Mouse (Mus musculus): ENCODE results near the gene Ahcyl1. TPM values are rescaled to one million over a fixed set of nuclear protein-coding genes. Genes with fewer than 3 reads are reported as not detected.

Ahcyl1 gene
- polyA plus RNA-seq, 1 experiment from 2014 or later = 105 TPM

DNA sequence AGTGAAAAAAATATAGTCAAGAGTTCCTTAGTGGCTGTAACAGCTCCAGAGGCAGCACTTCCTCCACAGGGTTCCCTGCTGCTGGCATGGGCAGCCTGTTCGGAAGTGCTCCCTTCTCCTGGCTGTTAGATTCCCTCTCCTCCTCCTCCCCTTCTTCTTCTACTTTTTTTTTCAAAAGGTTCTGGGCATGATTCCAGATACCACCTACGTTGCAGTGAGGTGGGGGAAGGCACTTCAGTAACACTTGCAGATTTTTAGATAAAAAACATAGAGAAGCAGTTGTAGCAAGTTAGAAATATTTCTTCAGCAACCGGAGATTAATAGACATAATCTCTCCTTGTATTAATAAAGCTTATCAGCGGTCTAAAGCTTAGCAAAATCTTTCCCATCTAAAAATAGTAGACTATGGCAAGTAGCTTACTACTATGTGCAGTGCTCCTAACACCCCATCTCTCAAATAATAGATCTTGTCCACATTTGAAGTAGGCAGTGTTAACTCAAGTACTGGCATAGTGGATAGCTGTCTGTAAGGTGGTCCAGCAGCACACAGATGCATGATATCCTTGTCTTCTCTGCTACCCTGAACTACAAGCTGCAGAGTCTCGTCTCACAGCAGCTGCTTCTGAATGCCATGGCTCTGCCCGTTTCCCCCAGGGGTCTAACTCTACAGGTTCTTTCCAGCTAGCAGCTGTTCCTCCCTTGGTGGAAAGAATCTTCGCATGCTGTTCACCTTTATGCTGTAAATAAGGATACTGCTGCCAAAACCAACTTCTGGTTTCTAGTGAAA lies 15.4 kb downstream of the Ahcyl1 start:
- Histone ChIP-seq H3K4me2 (ENCODE audit: low read length) (no peak overlapping the region), H3K27ac (ENCODE audit: low read depth, low read length) (peak overlapping the region; percentile 33; the same call in 1 of the 2 replicates), H3K9me3 (replicated peaks; ENCODE audit: control insufficient read depth, low read length) (no peaks in the 10 kb centered on the region), H3K27me3 (replicated peaks; ENCODE audit: control insufficient read depth, insufficient read depth, low read length) (no peaks in the 10 kb centered on the region), H3K4me1 (ENCODE audit: control insufficient read depth, insufficient read depth, low read length) (peaks cover 18% of the 10 kb centered on the region), H3K4me3 (ENCODE audit: low read depth, low read length) (no peak overlapping the region), H3K36me3 (ENCODE audit: control insufficient read depth, insufficient read depth, low read length) (peaks cover 8% of the 10 kb centered on the region), H3K9ac (ENCODE audit: low read length) (peak overlapping the region; percentile 5; the same call in 1 of the 2 replicates)
- 29% methylated on average over 7 of the region's 7 CpGs for WGBS
- ATAC-seq (peak; percentile 57; the same call in 1 of the 2 replicates), DNase-seq (ENCODE audit: low spot score) (peak; percentile 76)

DNA sequence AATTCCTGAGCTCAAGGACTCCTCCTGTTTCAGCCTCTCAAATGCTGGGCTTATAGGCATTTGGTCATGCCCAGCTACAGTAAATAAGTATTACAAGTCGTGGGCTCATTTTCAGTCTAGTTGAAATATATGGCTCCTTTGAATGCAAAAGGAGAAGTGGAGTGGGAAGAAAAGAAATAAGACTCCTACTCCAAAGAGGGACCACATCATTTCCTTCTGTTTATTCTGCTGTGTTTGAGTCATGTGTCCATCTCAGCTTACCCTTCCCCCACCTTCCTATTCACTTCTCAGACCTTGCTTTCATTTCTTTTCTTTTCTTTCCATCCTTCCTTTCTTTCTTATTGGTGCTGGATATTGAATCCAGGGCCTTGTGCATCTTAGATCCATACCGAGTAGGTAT lies 24.9 kb downstream of the Ahcyl1 start:
- no peak for DNase-seq (ENCODE audit: low spot score)
- Histone ChIP-seq H3K27ac (ENCODE audit: low read depth, low read length) (no peak overlapping the region), H3K9ac (ENCODE audit: low read length) (no peak overlapping the region), H3K27me3 (replicated peaks; ENCODE audit: control insufficient read depth, insufficient read depth, low read length) (no peaks in the 10 kb centered on the region), H3K4me1 (ENCODE audit: control insufficient read depth, insufficient read depth, low read length) (no peaks in the 10 kb centered on the region), H3K4me3 (ENCODE audit: low read depth, low read length) (no peak overlapping the region), H3K36me3 (ENCODE audit: control insufficient read depth, insufficient read depth, low read length) (peaks cover 86% of the 10 kb centered on the region), H3K9me3 (replicated peaks; ENCODE audit: control insufficient read depth, low read length) (no peaks in the 10 kb centered on the region), H3K4me2 (ENCODE audit: low read length) (no peak overlapping the region)
- WGBS = 91% methylated on average over 2 of the region's 2 CpGs
- ATAC-seq = no peak

DNA sequence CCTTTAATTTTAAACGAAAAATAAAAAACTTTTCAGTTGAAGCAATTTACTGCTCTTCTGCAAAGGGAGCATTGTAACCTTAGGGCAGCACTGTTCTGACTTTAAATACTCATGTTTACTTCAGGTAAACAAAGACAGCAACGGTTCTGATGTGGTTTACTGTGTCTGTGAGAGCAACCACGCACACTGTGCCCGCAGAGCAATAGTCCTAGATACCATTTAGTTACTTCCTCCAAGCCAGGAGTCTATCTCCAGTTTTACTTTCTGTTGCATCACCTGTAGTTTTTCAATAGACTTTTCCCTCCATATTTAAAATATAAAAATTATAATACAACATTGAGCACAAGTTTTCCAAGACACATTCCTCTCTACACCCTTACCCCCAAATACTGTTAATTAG lies 25.9 kb downstream of the Ahcyl1 start:
- DNase-seq (ENCODE audit: low spot score) (no peak), ATAC-seq (no peak)
- Histone ChIP-seq H3K4me2 (ENCODE audit: low read length) (no peak overlapping the region), H3K9me3 (replicated peaks; ENCODE audit: control insufficient read depth, low read length) (no peaks in the 10 kb centered on the region), H3K27me3 (replicated peaks; ENCODE audit: control insufficient read depth, insufficient read depth, low read length) (no peaks in the 10 kb centered on the region), H3K27ac (ENCODE audit: low read depth, low read length) (no peak overlapping the region), H3K36me3 (ENCODE audit: control insufficient read depth, insufficient read depth, low read length) (peaks cover 90% of the 10 kb centered on the region), H3K4me1 (ENCODE audit: control insufficient read depth, insufficient read depth, low read length) (no peaks in the 10 kb centered on the region), H3K4me3 (ENCODE audit: low read depth, low read length) (no peak overlapping the region), H3K9ac (ENCODE audit: low read length) (no peak overlapping the region)
- 90% methylated on average over 4 of the region's 4 CpGs for WGBS

DNA sequence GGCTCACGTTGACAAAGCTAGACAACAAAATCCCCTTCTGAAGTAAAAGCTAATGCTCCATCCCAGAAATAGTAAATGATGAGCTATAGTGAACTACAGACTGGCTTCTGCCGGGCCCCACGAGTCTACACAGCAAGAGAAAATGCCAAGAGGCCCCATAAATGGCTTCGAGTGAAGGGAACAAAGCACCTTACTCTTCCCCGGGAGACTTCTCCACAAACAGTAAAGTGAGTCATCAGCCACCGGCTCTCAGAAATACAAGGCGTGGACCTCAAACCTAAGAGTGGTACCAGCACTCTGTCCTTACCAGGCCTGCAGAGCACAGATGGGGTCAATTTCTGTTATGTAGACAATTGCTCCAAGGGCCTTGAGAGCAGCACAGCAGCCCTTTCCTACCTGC lies 27.6 kb downstream of the Ahcyl1 start:
- H3K9ac ChIP-seq (ENCODE audit: low read length) = no peak overlapping the region
- 92% methylated on average over 7 of the region's 7 CpGs for WGBS
- ATAC-seq = no peak

DNA sequence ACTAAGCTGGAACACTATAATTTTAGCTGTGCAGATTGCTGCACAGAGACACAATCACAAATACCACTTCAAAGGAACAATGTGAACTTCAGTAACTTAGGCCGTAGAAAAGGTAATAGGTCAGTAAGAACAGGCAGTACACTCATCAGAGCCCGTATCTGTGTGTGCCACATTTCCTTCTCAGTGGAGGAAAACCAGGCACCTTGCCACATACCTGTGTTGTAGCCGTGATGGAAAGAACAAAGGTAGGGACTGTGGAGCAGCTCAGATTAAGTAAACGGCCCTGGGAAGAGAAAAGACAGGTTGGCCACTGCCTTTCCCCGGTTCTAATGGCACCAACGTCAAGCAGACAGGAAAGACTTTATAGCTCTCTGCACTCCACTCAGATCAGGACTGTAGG lies 28.9 kb downstream of the Ahcyl1 start:
- 88% methylated on average over 6 of the region's 6 CpGs for WGBS
- no peaks in the 10 kb centered on the region for H3K9me3 ChIP-seq (replicated peaks; ENCODE audit: control insufficient read depth, low read length)
- ATAC-seq = no peak

More for the DNA sequence above, 27.6 kb downstream of the Ahcyl1 start:
- DNase-seq (ENCODE audit: low spot score) = no peak
- Histone ChIP-seq H3K27me3 (replicated peaks; ENCODE audit: control insufficient read depth, insufficient read depth, low read length) (no peaks in the 10 kb centered on the region), H3K4me2 (ENCODE audit: low read length) (no peak overlapping the region), H3K36me3 (ENCODE audit: control insufficient read depth, insufficient read depth, low read length) (peaks cover 90% of the 10 kb centered on the region), H3K4me3 (ENCODE audit: low read depth, low read length) (no peak overlapping the region), H3K9me3 (replicated peaks; ENCODE audit: control insufficient read depth, low read length) (no peaks in the 10 kb centered on the region), H3K4me1 (ENCODE audit: control insufficient read depth, insufficient read depth, low read length) (no peaks in the 10 kb centered on the region), H3K27ac (ENCODE audit: low read depth, low read length) (no peak overlapping the region)

DNA sequence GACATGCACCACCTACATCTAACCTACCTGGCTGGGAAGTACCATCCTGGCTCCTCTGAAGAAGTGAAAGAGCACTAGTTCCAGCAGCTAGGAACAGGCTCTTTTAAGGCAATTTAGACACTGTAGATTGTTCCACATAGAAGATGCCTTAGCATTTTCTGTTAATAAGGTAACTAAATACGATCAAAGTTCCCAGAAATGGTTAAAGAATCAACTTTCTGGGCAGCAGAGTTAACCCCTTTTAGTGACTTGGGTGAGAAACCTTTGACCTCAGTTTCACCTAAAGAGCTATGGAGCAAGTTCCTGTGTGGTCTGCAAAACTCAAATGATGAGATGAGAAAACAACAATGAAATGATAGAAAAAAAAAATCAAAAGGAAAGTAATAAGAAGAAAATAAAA lies 31.7 kb downstream of the Ahcyl1 start:
- no peak overlapping the region for H3K9ac ChIP-seq (ENCODE audit: low read length)
- no peak overlapping the region for H3K27ac ChIP-seq (ENCODE audit: low read depth, low read length)
- H3K4me2 ChIP-seq (ENCODE audit: low read length) = no peak overlapping the region
- H3K4me1 ChIP-seq (ENCODE audit: control insufficient read depth, insufficient read depth, low read length) = no peaks in the 10 kb centered on the region
- no peaks in the 10 kb centered on the region for H3K27me3 ChIP-seq (replicated peaks; ENCODE audit: control insufficient read depth, insufficient read depth, low read length)
- peaks cover 94% of the 10 kb centered on the region for H3K36me3 ChIP-seq (ENCODE audit: control insufficient read depth, insufficient read depth, low read length)
- H3K9me3 ChIP-seq (replicated peaks; ENCODE audit: control insufficient read depth, low read length) = no peaks in the 10 kb centered on the region
- WGBS = 94% methylated on average over 1 of the region's 1 CpGs
- H3K4me3 ChIP-seq (ENCODE audit: low read depth, low read length) = no peak overlapping the region
- DNase-seq (ENCODE audit: low spot score) = no peak
- no peak for ATAC-seq

More for the DNA sequence above, 28.9 kb downstream of the Ahcyl1 start:
- Histone ChIP-seq H3K4me1 (ENCODE audit: control insufficient read depth, insufficient read depth, low read length) (no peaks in the 10 kb centered on the region), H3K4me2 (ENCODE audit: low read length) (no peak overlapping the region), H3K4me3 (ENCODE audit: low read depth, low read length) (no peak overlapping the region), H3K27me3 (replicated peaks; ENCODE audit: control insufficient read depth, insufficient read depth, low read length) (no peaks in the 10 kb centered on the region), H3K36me3 (ENCODE audit: control insufficient read depth, insufficient read depth, low read length) (peaks cover 94% of the 10 kb centered on the region), H3K9ac (ENCODE audit: low read length) (no peak overlapping the region), H3K27ac (ENCODE audit: low read depth, low read length) (no peak overlapping the region)
- no peak for DNase-seq (ENCODE audit: low spot score)

DNA sequence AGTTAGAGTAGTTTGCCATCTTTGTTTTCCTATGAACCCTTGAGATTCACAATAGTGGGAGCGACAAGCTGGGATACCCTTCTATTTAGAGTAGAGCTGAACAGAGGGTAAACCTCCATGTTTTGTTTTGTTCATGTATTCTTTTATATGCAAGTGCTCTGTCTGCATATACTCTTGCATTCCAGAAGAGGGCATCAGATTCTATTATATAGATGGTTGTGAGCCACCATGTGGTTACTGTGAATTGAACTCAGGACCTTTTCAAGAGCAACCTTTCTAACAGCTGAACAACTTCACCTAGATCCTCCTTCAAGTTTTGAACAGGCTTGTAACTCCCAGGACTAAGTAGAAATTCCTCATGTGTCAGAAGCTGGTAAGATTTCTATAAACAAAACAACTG lies 37.4 kb downstream of the Ahcyl1 start:
- no peaks in the 10 kb centered on the region for H3K9me3 ChIP-seq (replicated peaks; ENCODE audit: control insufficient read depth, low read length)
- no peak overlapping the region for H3K9ac ChIP-seq (ENCODE audit: low read length)
- no peak overlapping the region for H3K4me3 ChIP-seq (ENCODE audit: low read depth, low read length)
- WGBS = 82% methylated on average over 1 of the region's 1 CpGs
- DNase-seq (ENCODE audit: low spot score) (peak; percentile 17), ATAC-seq (no peak)
- H3K4me1 ChIP-seq (ENCODE audit: control insufficient read depth, insufficient read depth, low read length) = no peaks in the 10 kb centered on the region
- no peaks in the 10 kb centered on the region for H3K27me3 ChIP-seq (replicated peaks; ENCODE audit: control insufficient read depth, insufficient read depth, low read length)
- H3K4me2 ChIP-seq (ENCODE audit: low read length) = no peak overlapping the region
- H3K27ac ChIP-seq (ENCODE audit: low read depth, low read length) = no peak overlapping the region
- H3K36me3 ChIP-seq (ENCODE audit: control insufficient read depth, insufficient read depth, low read length) = peaks cover 45% of the 10 kb centered on the region

DNA sequence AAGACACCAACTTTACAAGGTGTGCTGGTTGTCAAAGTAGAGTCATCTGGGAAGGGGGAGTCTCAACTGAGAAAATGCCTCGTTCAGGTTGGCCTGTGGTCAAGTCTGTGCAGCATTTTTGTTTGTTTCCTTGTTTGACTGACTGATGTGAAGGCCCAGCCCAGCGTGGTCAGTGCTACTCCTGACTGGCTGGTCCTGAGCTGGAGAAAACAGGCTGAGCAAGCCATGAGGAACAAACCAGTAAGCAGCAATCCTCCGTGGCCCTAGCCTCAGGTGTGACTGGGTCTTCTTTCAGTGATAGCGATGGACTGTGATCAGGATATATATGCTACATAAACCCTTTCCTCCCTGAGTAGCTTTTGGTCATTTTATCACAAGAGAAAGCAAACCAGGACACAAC lies 39.5 kb downstream of the Ahcyl1 start:
- Histone ChIP-seq H3K9ac (ENCODE audit: low read length) (no peak overlapping the region), H3K4me1 (ENCODE audit: control insufficient read depth, insufficient read depth, low read length) (no peaks in the 10 kb centered on the region), H3K4me3 (ENCODE audit: low read depth, low read length) (no peak overlapping the region), H3K27me3 (replicated peaks; ENCODE audit: control insufficient read depth, insufficient read depth, low read length) (no peaks in the 10 kb centered on the region), H3K36me3 (ENCODE audit: control insufficient read depth, insufficient read depth, low read length) (peaks cover 24% of the 10 kb centered on the region), H3K4me2 (ENCODE audit: low read length) (no peak overlapping the region), H3K9me3 (replicated peaks; ENCODE audit: control insufficient read depth, low read length) (no peaks in the 10 kb centered on the region), H3K27ac (ENCODE audit: low read depth, low read length) (no peak overlapping the region)
- ATAC-seq (no peak), DNase-seq (ENCODE audit: low spot score) (no peak)
- WGBS = 83% methylated on average over 4 of the region's 4 CpGs

DNA sequence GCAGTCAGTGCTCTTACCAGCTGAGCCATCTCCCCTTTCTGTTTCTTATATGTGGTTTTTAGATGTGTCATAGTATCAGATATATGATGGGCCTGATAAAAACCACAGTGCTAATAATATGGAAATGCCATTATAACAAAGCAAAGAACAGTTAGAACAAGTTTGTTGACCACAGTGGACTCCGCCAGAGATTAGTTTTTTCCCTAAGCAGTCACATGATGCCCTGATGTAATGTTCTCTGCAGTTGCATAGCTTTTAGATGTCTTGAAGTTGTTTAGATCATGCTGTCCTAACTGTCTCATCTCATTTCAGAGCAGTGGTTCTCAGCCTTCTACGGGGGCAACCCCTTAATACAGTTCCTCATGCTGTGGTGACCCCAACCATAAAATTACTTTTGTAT lies 40.2 kb downstream of the Ahcyl1 start:
- Histone ChIP-seq H3K27ac (ENCODE audit: low read depth, low read length) (no peak overlapping the region), H3K9me3 (replicated peaks; ENCODE audit: control insufficient read depth, low read length) (no peaks in the 10 kb centered on the region), H3K4me2 (ENCODE audit: low read length) (no peak overlapping the region), H3K4me1 (ENCODE audit: control insufficient read depth, insufficient read depth, low read length) (no peaks in the 10 kb centered on the region), H3K9ac (ENCODE audit: low read length) (no peak overlapping the region), H3K36me3 (ENCODE audit: control insufficient read depth, insufficient read depth, low read length) (peaks cover 18% of the 10 kb centered on the region; the same call in 1 of the 2 replicates), H3K4me3 (ENCODE audit: low read depth, low read length) (no peak overlapping the region), H3K27me3 (replicated peaks; ENCODE audit: control insufficient read depth, insufficient read depth, low read length) (no peaks in the 10 kb centered on the region)
- ATAC-seq = no peak
- DNase-seq (ENCODE audit: low spot score) = no peak
- 93% methylated on average over 2 of the region's 2 CpGs for WGBS

All from forebrain, embryonic 14.5 days (tissue).